Mouse (Mus musculus) small intestine, adult 2 months (tissue): ENCODE data around the gene Sh3gl2.

ENCODE experiments used
- CTCF ChIP-seq: fragments of 200-500 bp; IDR thresholded peaks from 2 replicates; pipeline ENCODE4 v1.5.1; 2012; ENCODE audit warnings: low read depth, mild to moderate bottlenecking, control low read depth, inconsistent platforms, low read length, moderate library complexity, mixed read lengths; ENCODE audit not compliant: insufficient replicate concordance, insufficient read length; ENCODE audit errors: extremely low read depth
- POLR2A ChIP-seq: fragments of 200-500 bp; IDR thresholded peaks from 2 replicates; pipeline ENCODE4 v1.6.1; 2012; ENCODE audit warnings: low read depth, mild to moderate bottlenecking, control low read depth, inconsistent platforms, low read length, moderate library complexity

DNA sequence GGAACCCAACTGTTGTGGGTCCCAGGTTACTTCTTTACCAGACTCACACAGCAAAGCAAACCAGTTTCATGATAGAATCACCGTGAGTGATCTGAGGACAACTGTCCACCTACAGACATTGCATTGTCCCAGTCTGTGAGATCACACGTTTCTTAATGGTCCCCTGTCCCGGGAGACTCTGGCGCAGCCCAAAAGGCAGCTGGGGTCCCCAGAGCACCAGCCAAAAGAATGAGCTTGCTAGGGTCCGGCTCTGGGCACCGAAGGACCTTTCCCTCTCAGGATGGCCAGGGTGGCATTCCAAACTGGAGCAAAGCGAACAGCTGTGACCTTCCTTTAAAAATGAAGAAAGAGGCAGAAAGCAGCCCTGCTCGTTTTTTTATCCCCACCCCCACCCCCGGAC lies 308.9 kb downstream of the Sh3gl2 start, which contains the start of gene Adamtsl1:
- TF ChIP-seq CTCF (no peak), POLR2A (no peak)
